Mouse (Mus musculus) neural tube, embryonic 13.5 days (tissue): Measurements from ENCODE around the gene Olfr351. TPM values are rescaled to one million over a fixed set of nuclear protein-coding genes. Genes with fewer than 3 reads are reported as not detected.

Source experiments
- ATAC-seq: fragments of 200-750 bp; cut with Nextera tagmentation; 2 replicates; pipeline ENCODE4 v1.8.0; 2017; ENCODE audit warnings: low read depth, mild to moderate bottlenecking, moderate TSS enrichment, moderate library complexity
- H3K27ac ChIP-seq: fragments of 300-500 bp; sonication (generic); replicated peaks from 2 replicates; pipeline ENCODE4 v1.5.1; 2015; ENCODE audit warnings: moderate library complexity, mild to moderate bottlenecking, inconsistent platforms
- H3K27me3 ChIP-seq: fragments of 300-500 bp; sonication (generic); 2 replicates; pipeline ENCODE4 v1.6.1; 2015; ENCODE audit warnings: mild to moderate bottlenecking, inconsistent platforms
- H3K36me3 ChIP-seq: fragments of 300-500 bp; sonication (generic); 2 replicates; pipeline ENCODE4 v1.6.1; 2015; ENCODE audit warnings: mild to moderate bottlenecking, inconsistent platforms
- H3K4me1 ChIP-seq: fragments of 300-500 bp; sonication (generic); replicated peaks from 2 replicates; pipeline ENCODE4 v1.6.1; 2015; ENCODE audit warnings: inconsistent platforms
- H3K4me2 ChIP-seq: fragments of 300-500 bp; sonication (generic); 2 replicates; pipeline ENCODE4 v1.6.1; 2015; ENCODE audit warnings: inconsistent platforms, mild to moderate bottlenecking, moderate library complexity
- H3K4me3 ChIP-seq: fragments of 300-500 bp; sonication (generic); 2 replicates; pipeline ENCODE4 v1.5.1; 2015; ENCODE audit warnings: mild to moderate bottlenecking, inconsistent platforms
- H3K9ac ChIP-seq: fragments of 300-500 bp; sonication (generic); 2 replicates; pipeline ENCODE4 v1.6.1; 2015; ENCODE audit warnings: moderate library complexity, mild to moderate bottlenecking, inconsistent platforms
- H3K9me3 ChIP-seq: fragments of 300-500 bp; sonication (generic); 2 replicates; pipeline ENCODE4 v1.6.1; 2016; ENCODE audit warnings: inconsistent platforms
- WGBS: fragments of 180-500 bp; shearing (Covaris S2); methylation state at CpG from one replicate; pipeline ENCODE4 v1.1.7; 2015; 5-methylcytosine and 5-hydroxymethylcytosine counted together
- polyA plus RNA-seq: library from polyadenylated mRNA; unstranded; fragments of >200 nt; fragmentation: Nextera tagmentation; extraction: Ambion mirVana; gene quantifications from 2 replicates; pipeline ENCODE4 v1.2.1, GENCODE M21; 2015

The Olfr351 gene
- not detected in 2 replicates for polyA plus RNA-seq

DNA sequence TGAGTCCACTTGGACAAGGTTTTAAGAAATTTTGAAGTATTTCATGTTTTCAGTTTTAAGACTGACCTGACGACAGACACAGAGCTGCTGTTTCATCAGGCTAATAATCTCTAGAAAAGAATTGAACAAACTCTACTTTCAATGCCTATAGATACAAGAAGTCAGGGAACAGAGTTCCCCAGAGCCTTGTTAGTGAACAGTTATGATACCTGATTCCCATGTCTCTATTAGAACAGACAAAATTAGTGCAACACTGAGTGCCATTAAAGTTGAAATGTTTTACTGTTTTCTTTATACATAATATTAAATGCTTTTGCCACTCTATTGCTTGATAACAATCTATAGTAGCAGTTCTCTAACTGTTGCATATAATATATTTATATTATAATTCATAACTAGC is at the start of gene Olfr351:
Gene Olfr351 (minus strand): TSS at position 101 of the 400 bp plus-strand sequence.
- Histone ChIP-seq H3K27ac (no peak within 1 kb of the TSS), H3K4me1 (no peaks in the 10 kb centered on the region), H3K27me3 (no peaks in the 10 kb centered on the region), H3K4me3 (no peak within 1 kb of the TSS), H3K36me3 (no peaks in the 10 kb centered on the region), H3K9me3 (peaks cover 24% of the 10 kb centered on the region), H3K4me2 (no peak within 1 kb of the TSS), H3K9ac (no peak within 1 kb of the TSS)
- no peak for ATAC-seq
- 85% methylated on average over 1 of the region's 1 CpGs for WGBS

- ATAC-seq: no peak
- Histone ChIP-seq H3K4me2 (no peak within 1 kb of the TSS), H3K9ac (no peak within 1 kb of the TSS), H3K27me3 (no peaks in the 10 kb centered on the region), H3K9me3 (0 out of 2 replicates have a peak, but pooled peaks cover 19% of the 10 kb centered on the region), H3K27ac (no peak within 1 kb of the TSS), H3K36me3 (no peaks in the 10 kb centered on the region), H3K4me3 (no peak within 1 kb of the TSS), H3K4me1 (no peaks in the 10 kb centered on the region)
Measured at GRCm38 (mm10) chr2:36905380-36905779, 42.9 kb upstream of the Olfr351 start, which contains the start of gene Olfr354. Gene Olfr354 (plus strand): TSS chr2:36905680.

- H3K4me2 ChIP-seq: no peak overlapping the region
- peaks cover 36% of the 10 kb centered on the region for H3K9me3 ChIP-seq
- ATAC-seq: no peak
- no peak overlapping the region for H3K4me3 ChIP-seq
- H3K4me1 ChIP-seq: no peaks in the 10 kb centered on the region
- no peaks in the 10 kb centered on the region for H3K27me3 ChIP-seq
- H3K27ac ChIP-seq: no peak overlapping the region
- H3K9ac ChIP-seq: no peak overlapping the region
- H3K36me3 ChIP-seq: no peaks in the 10 kb centered on the region
Measured at GRCm38 (mm10) chr2:36897114-36897513, 34.7 kb upstream of the Olfr351 start.

GRCm38 (mm10) chr2:36892836-36893235 is 30.4 kb upstream of the Olfr351 start, which contains the start of gene Olfr353:
Gene Olfr353 (minus strand): TSS chr2:36892936.
- Histone ChIP-seq H3K27ac (no peak within 1 kb of the TSS), H3K9me3 (peaks cover 27% of the 10 kb centered on the region), H3K27me3 (no peaks in the 10 kb centered on the region), H3K9ac (no peak within 1 kb of the TSS), H3K36me3 (no peaks in the 10 kb centered on the region), H3K4me2 (no peak within 1 kb of the TSS), H3K4me1 (no peaks in the 10 kb centered on the region), H3K4me3 (no peak within 1 kb of the TSS)
- no peak for ATAC-seq

- H3K36me3 ChIP-seq: no peaks in the 10 kb centered on the region
- no peak for ATAC-seq
- peaks cover 14% of the 10 kb centered on the region for H3K9me3 ChIP-seq
- H3K27me3 ChIP-seq: no peaks in the 10 kb centered on the region
- WGBS: 84% methylated on average over 1 of the region's 1 CpGs
- H3K4me2 ChIP-seq: no peak within 1 kb of the TSS
- no peak within 1 kb of the TSS for H3K27ac ChIP-seq
- no peak within 1 kb of the TSS for H3K4me3 ChIP-seq
- H3K9ac ChIP-seq: no peak within 1 kb of the TSS
- no peaks in the 10 kb centered on the region for H3K4me1 ChIP-seq
Measured at GRCm38 (mm10) chr2:36868160-36868559, 5.7 kb upstream of the Olfr351 start, which contains the start of gene Olfr352. Gene Olfr352 (plus strand): TSS chr2:36868460.

DNA sequence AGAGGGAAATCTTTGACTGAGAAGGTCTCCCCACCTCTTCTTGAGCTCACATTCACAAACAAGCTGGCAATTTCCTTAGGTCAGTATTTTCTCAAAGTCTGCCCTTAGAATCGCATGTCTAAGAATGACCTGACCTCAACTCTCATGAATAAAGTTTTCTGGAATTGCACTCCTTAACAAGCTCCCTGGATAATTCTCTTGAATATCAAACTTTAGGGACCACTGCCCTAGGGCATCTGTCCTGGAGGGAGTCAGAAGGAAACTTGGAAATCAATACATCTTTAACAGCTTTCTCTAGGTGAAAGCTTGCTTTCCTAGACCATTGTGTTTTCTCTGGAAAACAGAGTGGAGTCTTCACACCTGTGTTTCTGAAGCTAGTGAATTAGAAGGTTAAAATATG is 16.4 kb downstream of the Olfr351 start, which contains the start of gene Olfr350:
Gene Olfr350 (plus strand): TSS at position 301 of the 400 bp plus-strand sequence.
- Histone ChIP-seq H3K9ac (no peak within 1 kb of the TSS), H3K4me2 (no peak within 1 kb of the TSS), H3K4me1 (no peaks in the 10 kb centered on the region), H3K27me3 (no peaks in the 10 kb centered on the region), H3K36me3 (no peaks in the 10 kb centered on the region), H3K4me3 (no peak within 1 kb of the TSS), H3K9me3 (peaks cover 39% of the 10 kb centered on the region), H3K27ac (no peak within 1 kb of the TSS)
- ATAC-seq: no peak
- 87% methylated on average over 1 of the region's 1 CpGs for WGBS

- no peaks in the 10 kb centered on the region for H3K27me3 ChIP-seq
- no peak within 1 kb of the TSS for H3K9ac ChIP-seq
- ATAC-seq: no peak
- H3K4me1 ChIP-seq: no peaks in the 10 kb centered on the region
- H3K4me2 ChIP-seq: no peak within 1 kb of the TSS
- WGBS: 85% methylated on average over 1 of the region's 1 CpGs
- H3K9me3 ChIP-seq: peaks cover 33% of the 10 kb centered on the region
- H3K4me3 ChIP-seq: no peak within 1 kb of the TSS
- H3K27ac ChIP-seq: no peak within 1 kb of the TSS
- H3K36me3 ChIP-seq: no peaks in the 10 kb centered on the region
Measured at GRCm38 (mm10) chr2:36816932-36817331, 45.5 kb downstream of the Olfr351 start, which contains the start of gene Olfr3. Gene Olfr3 (minus strand): TSS chr2:36817032.

Other genes with a start within 250 kb of the Olfr351 start
- gene Olfr345, start 222.6 kb downstream of the Olfr351 start, polyA plus RNA-seq: not detected in 2 replicates
- not detected in 2 replicates for gene Olfr346, start 176.9 kb downstream of the Olfr351 start, polyA plus RNA-seq
- gene Olfr347, start 130.8 kb downstream of the Olfr351 start, polyA plus RNA-seq: not detected in 2 replicates
- gene Olfr348, start 78.4 kb downstream of the Olfr351 start, polyA plus RNA-seq: not detected in 2 replicates
- not detected in 2 replicates for gene Olfr50, start 72.1 kb downstream of the Olfr351 start, polyA plus RNA-seq
- not detected in 2 replicates for gene Olfr3, start 45.6 kb downstream of the Olfr351 start, polyA plus RNA-seq
- not detected in 2 replicates for gene Olfr350, start 16.4 kb downstream of the Olfr351 start, polyA plus RNA-seq
- gene Olfr352, start 5.8 kb upstream of the Olfr351 start, polyA plus RNA-seq: not detected in 2 replicates
- not detected in 2 replicates for gene Olfr353, start 30.3 kb upstream of the Olfr351 start, polyA plus RNA-seq
- not detected in 2 replicates for gene Olfr354, start 43.0 kb upstream of the Olfr351 start, polyA plus RNA-seq
- not detected in 2 replicates for gene Olfr355, start 66.2 kb upstream of the Olfr351 start, polyA plus RNA-seq
- gene Olfr356, start 74.5 kb upstream of the Olfr351 start, polyA plus RNA-seq: not detected in 2 replicates
- not detected in 2 replicates for gene Olfr357, start 131.2 kb upstream of the Olfr351 start, polyA plus RNA-seq
- not detected in 2 replicates for gene Olfr358, start 146.7 kb upstream of the Olfr351 start, polyA plus RNA-seq
- not detected in 2 replicates for gene Olfr360, start 203.1 kb upstream of the Olfr351 start, polyA plus RNA-seq
- gene Olfr361, start 226.6 kb upstream of the Olfr351 start, polyA plus RNA-seq: not detected in 2 replicates